Mouse (Mus musculus) midbrain, embryonic 15.5 days (tissue): ENCODE measurements around the gene Selenok. TPM values are rescaled to one million over a fixed set of nuclear protein-coding genes. Genes with fewer than 3 reads are reported as not detected.

Experiments
- ATAC-seq: fragments of 200-750 bp; cut with Nextera tagmentation; replicated peaks from 2 replicates; pipeline ENCODE4 v1.8.0; 2017; ENCODE audit warnings: moderate TSS enrichment
- H3K27ac ChIP-seq: fragments of 300-500 bp; sonication (generic); 2 replicates; pipeline ENCODE4 v1.5.1; 2015; ENCODE audit warnings: mild to moderate bottlenecking, inconsistent platforms
- H3K27me3 ChIP-seq: fragments of 300-500 bp; sonication (generic); replicated peaks from 2 replicates; pipeline ENCODE4 v1.6.1; 2015; ENCODE audit warnings: inconsistent platforms
- H3K36me3 ChIP-seq: fragments of 300-500 bp; sonication (generic); replicated peaks from 2 replicates; pipeline ENCODE4 v1.6.1; 2015; ENCODE audit warnings: inconsistent platforms
- H3K4me1 ChIP-seq: fragments of 300-500 bp; sonication (generic); 2 replicates; pipeline ENCODE4 v1.6.1; 2015; ENCODE audit warnings: inconsistent platforms
- H3K4me2 ChIP-seq: fragments of 300-500 bp; sonication (generic); 2 replicates; pipeline ENCODE4 v1.6.1; 2015; ENCODE audit warnings: inconsistent platforms, mild to moderate bottlenecking, moderate library complexity
- H3K4me3 ChIP-seq: fragments of 300-500 bp; sonication (generic); 2 replicates; pipeline ENCODE4 v1.5.1; 2015; ENCODE audit warnings: mild to moderate bottlenecking, inconsistent platforms
- H3K9ac ChIP-seq: fragments of 300-500 bp; sonication (generic); 2 replicates; pipeline ENCODE4 v1.6.1; 2015; ENCODE audit warnings: mild to moderate bottlenecking, inconsistent platforms
- H3K9me3 ChIP-seq: fragments of 300-500 bp; sonication (generic); 2 replicates; pipeline ENCODE4 v1.6.1; 2016; ENCODE audit warnings: inconsistent platforms
- WGBS: fragments of 180-500 bp; shearing (Covaris S2); methylation state at CpG from one replicate; pipeline ENCODE4 v1.1.7; 2015; ENCODE audit warnings: mixed read lengths; 5-methylcytosine and 5-hydroxymethylcytosine counted together
- polyA plus RNA-seq: library from polyadenylated mRNA; unstranded; fragments of >200 nt; fragmentation: Nextera tagmentation; extraction: Ambion mirVana; gene quantifications from 2 replicates; pipeline ENCODE4 v1.2.1, GENCODE M21; 2015

The Selenok gene
- polyA plus RNA-seq, 1 experiment from 2014 or later = 360 TPM

- no peak; the same call in 1 of the 2 replicates for ATAC-seq
- Histone ChIP-seq H3K4me2 (no peak overlapping the region), H3K4me1 (no peaks in the 10 kb centered on the region), H3K36me3 (peaks cover 30% of the 10 kb centered on the region), H3K4me3 (no peak overlapping the region), H3K27ac (no peak overlapping the region), H3K9ac (no peak overlapping the region), H3K27me3 (no peaks in the 10 kb centered on the region), H3K9me3 (no peaks in the 10 kb centered on the region)
- 80% methylated on average over 13 of the region's 13 CpGs for WGBS
Observed at GRCm38 (mm10) chr14:29998747-29999474, 30.8 kb downstream of the Selenok start.

DNA sequence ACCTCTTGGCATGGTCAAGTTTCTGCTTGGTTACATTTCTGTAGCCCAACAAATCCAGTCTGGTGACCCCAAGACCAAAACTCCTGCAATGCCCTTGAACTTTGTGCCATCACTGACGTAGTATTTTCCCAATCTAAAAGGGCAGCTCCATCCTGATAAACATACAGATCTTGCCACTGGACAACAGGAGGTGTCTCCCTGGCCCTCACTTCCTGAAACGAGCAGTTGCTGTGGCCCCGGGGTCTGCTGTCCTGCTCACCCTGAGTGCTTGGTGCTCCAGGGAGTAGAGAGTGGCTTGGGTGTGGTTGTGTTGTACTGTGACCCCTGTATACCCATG lies 31.3 kb downstream of the Selenok start:
- H3K36me3 ChIP-seq = peaks cover 24% of the 10 kb centered on the region
- no peak overlapping the region for H3K4me2 ChIP-seq
- H3K27ac ChIP-seq = no peak overlapping the region
- no peak overlapping the region for H3K9ac ChIP-seq
- WGBS = 92% methylated on average over 3 of the region's 3 CpGs
- H3K4me3 ChIP-seq = no peak overlapping the region
- no peak for ATAC-seq
- H3K9me3 ChIP-seq = no peaks in the 10 kb centered on the region
- no peaks in the 10 kb centered on the region for H3K27me3 ChIP-seq
- no peaks in the 10 kb centered on the region for H3K4me1 ChIP-seq

DNA sequence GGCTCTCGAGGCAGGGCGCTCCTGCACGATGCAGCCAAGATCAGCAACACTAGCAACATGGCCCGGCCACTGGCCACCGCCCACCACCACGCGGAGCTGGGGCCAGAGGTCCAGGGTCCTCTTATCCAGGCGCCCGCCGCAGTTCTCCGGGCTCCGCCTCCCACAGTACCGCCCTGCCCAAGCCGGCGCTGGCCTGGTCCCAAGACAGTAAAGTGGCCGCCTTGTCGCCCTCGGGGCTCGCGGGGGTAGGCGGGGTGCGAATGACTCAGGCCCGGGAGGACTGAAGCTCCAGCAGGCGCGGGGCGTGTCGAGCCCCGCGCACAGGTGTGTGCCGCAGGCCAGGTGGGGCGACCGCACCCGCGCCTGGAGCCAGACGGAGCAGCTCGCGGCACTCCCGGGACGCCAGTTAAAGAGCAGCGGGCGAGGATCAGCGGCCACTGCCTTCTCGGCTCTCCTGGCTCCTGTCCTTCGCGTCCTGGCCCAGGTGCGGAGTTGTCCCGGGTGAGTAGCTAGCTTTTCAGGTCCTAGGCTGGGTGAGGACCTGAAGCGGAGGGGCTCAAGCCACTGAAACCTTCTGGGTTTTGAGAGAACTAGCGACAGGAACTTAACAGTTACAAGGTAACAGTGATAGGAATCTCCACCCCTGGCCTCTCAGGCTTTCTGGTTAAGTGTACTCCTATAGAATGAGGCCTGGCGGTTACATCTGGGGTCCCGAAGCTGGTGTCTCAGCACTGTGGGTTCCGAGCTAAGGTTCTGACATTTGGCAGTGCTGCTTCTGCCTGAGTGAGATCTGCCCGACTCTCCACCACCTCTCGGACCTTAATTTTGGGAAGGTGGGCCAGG lies 40.8 kb downstream of the Selenok start, which contains the start of the genes Il17rb and Chdh:
Gene Il17rb, minus strand, starts transcription at position 164 of the 843 bp plus-strand sequence.
Gene Chdh, plus strand, starts transcription at position 291 of the 843 bp plus-strand sequence.
- Histone ChIP-seq H3K9me3 (no peaks in the 10 kb centered on the region), H3K4me2 (peak within 1 kb of the TSS; percentile 90), H3K4me3 (peak within 1 kb of the TSS; percentile 44), H3K36me3 (no peaks in the 10 kb centered on the region), H3K4me1 (peaks cover 10% of the 10 kb centered on the region), H3K27ac (no peak within 1 kb of the TSS), H3K27me3 (peaks cover 19% of the 10 kb centered on the region), H3K9ac (peak within 1 kb of the TSS; percentile 34)
- ATAC-seq = peak; percentile 66
- 10% methylated on average over 54 of the region's 54 CpGs for WGBS

DNA sequence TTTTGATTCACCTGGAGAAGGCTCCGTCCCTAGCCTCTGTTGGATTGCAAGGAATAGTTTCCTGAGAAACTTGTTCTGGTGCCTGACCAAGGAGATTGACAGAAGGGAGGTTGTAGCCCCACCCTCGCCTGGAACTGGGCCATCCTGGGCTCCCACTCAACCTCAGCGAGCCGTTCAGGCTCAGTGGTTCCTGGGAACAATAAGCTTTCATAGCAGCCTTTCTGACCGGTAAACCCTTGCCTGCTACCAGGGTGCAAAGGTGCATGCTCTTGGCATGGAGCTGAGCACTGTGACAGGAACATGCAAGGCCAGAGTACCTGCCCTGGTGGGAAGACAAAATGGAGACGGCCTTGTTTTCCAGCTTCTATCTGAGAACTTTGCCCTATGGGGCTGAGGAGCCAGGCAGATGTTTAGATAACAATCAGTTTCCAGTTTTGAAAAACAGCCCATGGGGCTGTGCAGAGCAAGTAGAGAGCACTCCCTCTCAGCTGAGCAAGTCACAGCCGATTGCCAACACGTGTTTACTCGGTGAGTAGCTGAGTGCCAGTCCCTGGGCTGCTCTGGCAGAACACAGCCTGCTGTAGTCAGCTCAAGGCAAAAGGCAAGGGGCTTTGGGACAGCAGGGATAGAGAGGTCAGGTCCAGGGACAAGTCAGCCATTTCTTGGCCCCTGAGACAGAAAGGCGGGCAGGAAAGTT lies 41.9 kb downstream of the Selenok start:
- Histone ChIP-seq H3K27ac (no peak overlapping the region), H3K4me1 (peaks cover 10% of the 10 kb centered on the region), H3K9ac (no peak overlapping the region), H3K4me3 (no peak overlapping the region), H3K9me3 (no peaks in the 10 kb centered on the region), H3K36me3 (no peaks in the 10 kb centered on the region), H3K27me3 (peaks cover 19% of the 10 kb centered on the region), H3K4me2 (no peak overlapping the region)
- ATAC-seq = no peak
- WGBS = 72% methylated on average over 10 of the region's 10 CpGs

- Histone ChIP-seq H3K9me3 (no peaks in the 10 kb centered on the region), H3K9ac (no peak overlapping the region), H3K4me1 (peaks cover 10% of the 10 kb centered on the region), H3K36me3 (no peaks in the 10 kb centered on the region), H3K4me3 (no peak overlapping the region), H3K27me3 (peaks cover 19% of the 10 kb centered on the region), H3K4me2 (no peak overlapping the region), H3K27ac (no peak overlapping the region)
- ATAC-seq = no peak
- 81% methylated on average over 10 of the region's 10 CpGs for WGBS
Observed at GRCm38 (mm10) chr14:30011886-30012560, 43.9 kb downstream of the Selenok start.

DNA sequence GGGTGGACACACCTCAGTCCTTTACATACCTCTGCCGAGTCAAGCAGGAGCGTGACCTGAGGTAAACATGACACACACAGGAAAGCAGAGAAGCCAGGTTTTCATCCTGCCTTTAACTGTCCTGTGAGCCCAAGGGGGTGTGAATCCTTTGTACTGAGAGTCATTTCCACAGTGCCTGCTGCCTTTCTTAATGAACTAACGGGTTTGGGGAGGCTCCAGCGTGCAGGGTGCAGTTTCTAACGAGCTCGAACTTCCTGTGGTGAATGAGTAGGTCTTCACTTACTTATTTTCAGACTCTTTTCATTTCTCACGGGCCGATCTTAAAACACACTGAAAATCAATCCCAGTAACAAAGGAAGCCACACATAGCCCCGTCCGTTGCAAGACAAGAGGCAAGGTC lies 46.4 kb downstream of the Selenok start:
- Histone ChIP-seq H3K9ac (no peak overlapping the region), H3K4me3 (no peak overlapping the region), H3K27me3 (peaks cover 9% of the 10 kb centered on the region), H3K9me3 (no peaks in the 10 kb centered on the region), H3K27ac (no peak overlapping the region), H3K4me1 (no peaks in the 10 kb centered on the region), H3K36me3 (no peaks in the 10 kb centered on the region), H3K4me2 (no peak overlapping the region)
- WGBS = 68% methylated on average over 10 of the region's 10 CpGs
- ATAC-seq = no peak

DNA sequence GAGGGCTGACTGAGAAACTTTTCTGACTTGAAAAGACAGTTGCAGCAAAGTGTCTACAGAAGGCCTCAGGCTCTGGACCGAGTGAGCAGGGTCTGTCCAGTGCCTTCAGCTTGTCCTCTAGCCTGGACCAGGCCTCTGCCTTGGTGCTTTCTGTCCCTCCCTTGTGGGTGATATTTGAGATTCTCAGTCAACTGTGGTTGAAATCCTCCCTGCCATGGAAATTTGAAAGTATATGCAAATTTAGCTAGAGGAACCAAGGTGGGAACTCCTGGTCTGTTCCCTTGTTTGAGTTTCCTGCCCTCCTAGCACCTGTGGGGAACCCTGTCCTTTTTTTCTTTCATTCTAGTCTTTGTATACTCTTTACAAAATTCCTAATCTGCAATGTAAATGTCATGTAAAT lies 46.9 kb downstream of the Selenok start:
- H3K4me3 ChIP-seq = no peak overlapping the region
- H3K27me3 ChIP-seq = peaks cover 4% of the 10 kb centered on the region; the same call in 1 of the 2 replicates
- H3K9me3 ChIP-seq = no peaks in the 10 kb centered on the region
- no peak overlapping the region for H3K4me2 ChIP-seq
- H3K9ac ChIP-seq = no peak overlapping the region
- WGBS = 57% methylated on average over 1 of the region's 1 CpGs
- no peaks in the 10 kb centered on the region for H3K36me3 ChIP-seq
- no peak overlapping the region for H3K27ac ChIP-seq
- no peak for ATAC-seq
- H3K4me1 ChIP-seq = no peaks in the 10 kb centered on the region

DNA sequence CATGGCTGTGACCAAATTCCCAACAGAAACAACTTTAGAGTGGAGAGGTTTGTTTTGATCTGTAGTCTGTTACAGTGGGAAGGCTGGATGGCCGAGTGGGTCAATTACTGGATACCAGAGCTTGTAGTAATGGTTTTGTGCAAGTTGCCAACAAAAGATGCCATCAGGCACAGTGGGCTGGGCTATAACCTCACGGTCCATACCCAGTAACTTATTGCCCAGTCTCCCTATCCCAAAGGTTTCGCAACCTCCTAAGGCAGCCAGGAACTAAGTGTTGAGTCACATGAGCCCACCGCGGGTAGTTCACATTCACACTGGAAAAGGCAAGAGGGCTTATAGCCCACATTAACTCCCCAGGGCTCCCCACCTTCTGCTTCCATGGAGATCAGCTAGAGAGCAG lies 48.6 kb downstream of the Selenok start:
- 93% methylated on average over 5 of the region's 5 CpGs for WGBS
- no peaks in the 10 kb centered on the region for H3K36me3 ChIP-seq
- no peaks in the 10 kb centered on the region for H3K27me3 ChIP-seq
- H3K4me3 ChIP-seq = no peak overlapping the region
- no peak overlapping the region for H3K27ac ChIP-seq
- H3K4me1 ChIP-seq = no peaks in the 10 kb centered on the region
- no peaks in the 10 kb centered on the region for H3K9me3 ChIP-seq
- ATAC-seq = no peak
- H3K9ac ChIP-seq = no peak overlapping the region
- no peak overlapping the region for H3K4me2 ChIP-seq

DNA sequence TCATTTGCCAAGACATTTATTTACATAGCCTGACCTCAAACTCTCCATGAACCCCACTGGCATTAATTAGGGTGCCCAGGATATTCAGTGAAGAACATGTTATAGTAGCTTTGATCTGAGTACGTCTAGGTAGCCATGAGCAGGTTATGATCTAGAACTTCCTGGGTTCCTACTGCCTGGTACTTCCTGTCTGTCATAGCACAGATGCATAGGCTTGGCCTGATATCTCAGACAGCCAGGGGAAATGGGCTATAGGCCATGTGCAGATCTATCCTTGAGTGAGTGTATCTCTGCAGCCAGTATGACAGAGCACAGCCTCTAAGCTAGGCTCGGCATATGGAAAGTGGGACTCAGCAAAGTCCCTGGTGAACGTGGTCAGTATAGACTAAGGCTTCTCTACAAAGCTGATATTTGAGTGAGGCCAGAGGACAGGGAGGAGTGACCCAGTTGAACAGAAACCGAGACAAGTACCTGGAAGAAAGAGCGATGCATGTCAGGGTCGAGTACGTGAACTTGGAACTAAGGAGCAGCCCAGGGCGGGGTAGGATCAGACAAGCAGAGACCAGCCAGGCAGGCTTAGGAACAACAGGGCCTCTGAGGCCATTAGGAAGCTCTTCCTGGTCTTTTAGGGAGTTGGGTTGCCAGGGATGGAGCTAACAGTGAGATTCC lies 49.8 kb downstream of the Selenok start:
- Histone ChIP-seq H3K9me3 (no peaks in the 10 kb centered on the region), H3K36me3 (no peaks in the 10 kb centered on the region), H3K4me3 (no peak overlapping the region), H3K4me1 (no peaks in the 10 kb centered on the region), H3K27ac (no peak overlapping the region), H3K4me2 (no peak overlapping the region), H3K9ac (no peak overlapping the region), H3K27me3 (no peaks in the 10 kb centered on the region)
- WGBS = 91% methylated on average over 8 of the region's 8 CpGs
- ATAC-seq = no peak

- 95% methylated on average over 4 of the region's 4 CpGs for WGBS
- Histone ChIP-seq H3K27me3 (no peaks in the 10 kb centered on the region), H3K36me3 (no peaks in the 10 kb centered on the region), H3K4me2 (no peak overlapping the region), H3K4me1 (no peaks in the 10 kb centered on the region), H3K4me3 (no peak overlapping the region), H3K9me3 (no peaks in the 10 kb centered on the region), H3K27ac (no peak overlapping the region), H3K9ac (no peak overlapping the region)
- ATAC-seq = no peak
Observed at GRCm38 (mm10) chr14:30018463-30018801, 50.3 kb downstream of the Selenok start.

DNA sequence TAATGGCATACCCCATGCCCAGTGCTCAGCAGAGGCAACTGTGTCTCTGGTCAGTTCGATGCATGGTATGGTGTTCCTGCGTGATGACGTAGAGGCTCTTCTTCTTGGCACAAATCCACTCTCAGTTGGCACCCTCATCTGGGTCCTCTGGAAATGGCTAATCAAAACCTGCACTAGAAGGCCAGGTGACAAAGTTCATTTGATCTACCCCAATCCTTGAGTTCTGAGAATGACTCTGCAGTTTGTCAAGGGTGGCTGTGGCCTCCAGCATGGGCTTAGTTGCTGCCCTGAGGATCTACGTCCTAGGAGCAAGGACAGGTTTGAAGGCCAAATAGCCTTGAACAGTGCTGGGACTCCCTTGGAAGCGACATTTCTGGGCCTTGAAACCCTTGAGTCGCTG lies 50.7 kb downstream of the Selenok start:
- no peak for ATAC-seq
- H3K4me3 ChIP-seq = no peak overlapping the region

More for the DNA sequence above, 50.7 kb downstream of the Selenok start:
- H3K36me3 ChIP-seq = no peaks in the 10 kb centered on the region
- 93% methylated on average over 6 of the region's 6 CpGs for WGBS
- no peaks in the 10 kb centered on the region for H3K4me1 ChIP-seq
- H3K9ac ChIP-seq = no peak overlapping the region
- H3K4me2 ChIP-seq = no peak overlapping the region
- H3K9me3 ChIP-seq = no peaks in the 10 kb centered on the region
- H3K27me3 ChIP-seq = no peaks in the 10 kb centered on the region
- no peak overlapping the region for H3K27ac ChIP-seq
